Mouse (Mus musculus) liver, embryonic 15.5 days (tissue): ENCODE data around the gene Aldh3a2. TPM values are rescaled to one million over a fixed set of nuclear protein-coding genes. Genes with fewer than 3 reads are reported as not detected.
"Not testable (repeated sequence)": the region's sequence is repeated elsewhere in the genome, so short reads cannot be mapped to it uniquely, and the experiment has no call there.

ENCODE experiments used
- ATAC-seq: fragments of 200-750 bp; cut with Nextera tagmentation; 2 replicates; pipeline ENCODE4 v1.8.0; 2017; ENCODE audit warnings: moderate number of reproducible peaks, mild to moderate bottlenecking, moderate library complexity; ENCODE audit not compliant: insufficient read depth
- H3K27ac ChIP-seq: fragments of 300-500 bp; sonication (generic); replicated peaks from 2 replicates; pipeline ENCODE4 v1.5.1; 2015; ENCODE audit warnings: mild to moderate bottlenecking, inconsistent platforms
- H3K27me3 ChIP-seq: fragments of 300-500 bp; sonication (generic); 2 replicates; pipeline ENCODE4 v1.6.1; 2015; ENCODE audit warnings: mild to moderate bottlenecking, inconsistent platforms
- H3K36me3 ChIP-seq: fragments of 300-500 bp; sonication (generic); replicated peaks from 2 replicates; pipeline ENCODE4 v1.6.1; 2015; ENCODE audit warnings: moderate library complexity, mild to moderate bottlenecking, inconsistent platforms
- H3K4me1 ChIP-seq: fragments of 300-500 bp; sonication (generic); replicated peaks from 2 replicates; pipeline ENCODE4 v1.6.1; 2015; ENCODE audit warnings: inconsistent platforms
- H3K4me2 ChIP-seq: fragments of 300-500 bp; sonication (generic); 2 replicates; pipeline ENCODE4 v1.6.1; 2015; ENCODE audit warnings: moderate library complexity, mild to moderate bottlenecking, inconsistent platforms
- H3K4me3 ChIP-seq: fragments of 300-500 bp; sonication (generic); replicated peaks from 2 replicates; pipeline ENCODE4 v1.5.1; 2015; ENCODE audit warnings: mild to moderate bottlenecking, inconsistent platforms
- H3K9ac ChIP-seq: fragments of 300-500 bp; sonication (generic); 2 replicates; pipeline ENCODE4 v1.6.1; 2015; ENCODE audit warnings: moderate library complexity, mild to moderate bottlenecking, inconsistent platforms
- H3K9me3 ChIP-seq: fragments of 300-500 bp; sonication (generic); replicated peaks from 2 replicates; pipeline ENCODE4 v1.6.1; 2016; ENCODE audit warnings: inconsistent platforms
- WGBS: fragments of 180-500 bp; shearing (Covaris S2); methylation state at CpG from one replicate; pipeline ENCODE4 v1.1.7; 2015; ENCODE audit warnings: mixed read lengths; ENCODE audit not compliant: insufficient replicate concordance; 5-methylcytosine and 5-hydroxymethylcytosine counted together
- polyA plus RNA-seq: library from polyadenylated mRNA; unstranded; fragments of >200 nt; fragmentation: Nextera tagmentation; extraction: Ambion mirVana; gene quantifications from 2 replicates; pipeline ENCODE4 v1.2.1, GENCODE M21; 2015

Aldh3a2 gene
- polyA plus RNA-seq, 1 experiment from 2014 or later, result 32.4 TPM

- 3% methylated on average over 9 of the region's 9 CpGs for WGBS
- Histone ChIP-seq H3K27me3 (peaks cover 14% of the 10 kb centered on the region; the same call in 1 of the 2 replicates), H3K36me3 (no peaks in the 10 kb centered on the region), H3K4me3 (no peak overlapping the region), H3K27ac (no peak overlapping the region), H3K9ac (no peak overlapping the region), H3K9me3 (no peaks in the 10 kb centered on the region), H3K4me1 (no peaks in the 10 kb centered on the region), H3K4me2 (no peak overlapping the region)
- no peak for ATAC-seq
These were observed 73.9 kb downstream of the Aldh3a2 start for GRCm38 (mm10) chr11:61193392-61193791.

- Histone ChIP-seq H3K36me3 (no peaks in the 10 kb centered on the region), H3K4me2 (no peak overlapping the region), H3K27me3 (peaks cover 17% of the 10 kb centered on the region; the same call in 1 of the 2 replicates), H3K9me3 (no peaks in the 10 kb centered on the region), H3K27ac (no peak overlapping the region), H3K9ac (no peak overlapping the region), H3K4me1 (no peaks in the 10 kb centered on the region), H3K4me3 (no peak overlapping the region)
- WGBS, result 94% methylated on average over 2 of the region's 2 CpGs
- no peak for ATAC-seq
These were observed 74.5 kb downstream of the Aldh3a2 start for GRCm38 (mm10) chr11:61192779-61193178.

GRCm38 (mm10) chr11:61192123-61192522, 75.1 kb downstream of the Aldh3a2 start:
- ATAC-seq, H3K9me3 ChIP-seq, H3K4me3 ChIP-seq, H3K4me2 ChIP-seq, H3K36me3 ChIP-seq, H3K4me1 ChIP-seq, H3K27ac ChIP-seq, H3K9ac ChIP-seq: not testable (repeated sequence)
- 96% methylated on average over 8 of the region's 10 CpGs for WGBS
- H3K27me3 ChIP-seq, result peaks cover 17% of the 10 kb centered on the region; the same call in 1 of the 2 replicates

- 63% methylated on average over 2 of the region's 2 CpGs for WGBS
- Histone ChIP-seq H3K27ac (no peak overlapping the region), H3K4me2 (no peak overlapping the region), H3K9ac (no peak overlapping the region), H3K9me3 (no peaks in the 10 kb centered on the region), H3K4me3 (no peak overlapping the region), H3K4me1 (no peaks in the 10 kb centered on the region), H3K27me3 (peaks cover 17% of the 10 kb centered on the region; the same call in 1 of the 2 replicates), H3K36me3 (no peaks in the 10 kb centered on the region)
- ATAC-seq, result no peak
These were observed 76.5 kb downstream of the Aldh3a2 start for GRCm38 (mm10) chr11:61190776-61191175.

- WGBS, result 45% methylated on average over 1 of the region's 1 CpGs
- Histone ChIP-seq H3K9me3 (no peaks in the 10 kb centered on the region), H3K27ac (no peak overlapping the region), H3K4me3 (no peak overlapping the region), H3K4me2 (no peak overlapping the region), H3K4me1 (no peaks in the 10 kb centered on the region), H3K9ac (no peak overlapping the region), H3K27me3 (0 out of 2 replicates have a peak, but pooled peaks cover 8% of the 10 kb centered on the region), H3K36me3 (no peaks in the 10 kb centered on the region)
- ATAC-seq, result no peak
These were observed 83.4 kb downstream of the Aldh3a2 start for GRCm38 (mm10) chr11:61183820-61184219.

GRCm38 (mm10) chr11:61181624-61182023, 85.6 kb downstream of the Aldh3a2 start:
- H3K9me3 ChIP-seq, result no peaks in the 10 kb centered on the region
- H3K4me2 ChIP-seq, result no peak overlapping the region
- no peak overlapping the region for H3K4me3 ChIP-seq
- no peak overlapping the region for H3K9ac ChIP-seq
- 0 out of 2 replicates have a peak, but pooled peaks cover 2% of the 10 kb centered on the region for H3K4me1 ChIP-seq
- ATAC-seq, result no peak
- H3K27ac ChIP-seq, result no peak overlapping the region
- H3K36me3 ChIP-seq, result no peaks in the 10 kb centered on the region
- H3K27me3 ChIP-seq, result 0 out of 2 replicates have a peak, but pooled peaks cover 5% of the 10 kb centered on the region

- Histone ChIP-seq H3K4me3 (no peak overlapping the region), H3K27ac (no peak overlapping the region), H3K9me3 (no peaks in the 10 kb centered on the region), H3K36me3 (no peaks in the 10 kb centered on the region), H3K4me1 (peaks cover 12% of the 10 kb centered on the region), H3K4me2 (no peak overlapping the region), H3K9ac (no peak overlapping the region), H3K27me3 (0 out of 2 replicates have a peak, but pooled peaks cover 5% of the 10 kb centered on the region)
- no peak for ATAC-seq
- 83% methylated on average over 3 of the region's 3 CpGs for WGBS
These were observed 86.9 kb downstream of the Aldh3a2 start for GRCm38 (mm10) chr11:61180361-61180760.

GRCm38 (mm10) chr11:61176321-61176720, 90.9 kb downstream of the Aldh3a2 start:
- Histone ChIP-seq H3K4me3 (no peak overlapping the region), H3K4me2 (peak overlapping the region; percentile 99), H3K4me1 (peaks cover 26% of the 10 kb centered on the region), H3K27ac (no peak overlapping the region), H3K9ac (no peak overlapping the region), H3K9me3 (no peaks in the 10 kb centered on the region), H3K36me3 (no peaks in the 10 kb centered on the region), H3K27me3 (0 out of 2 replicates have a peak, but pooled peaks cover 5% of the 10 kb centered on the region)
- WGBS, result 18% methylated on average over 1 of the region's 1 CpGs
- no peak for ATAC-seq

- H3K4me1 ChIP-seq, result peaks cover 26% of the 10 kb centered on the region
- H3K4me3 ChIP-seq, result peak overlapping the region; percentile 74
- no peak for ATAC-seq
- 64% methylated on average over 5 of the region's 5 CpGs for WGBS
- 0 out of 2 replicates have a peak, but pooled peaks cover 5% of the 10 kb centered on the region for H3K27me3 ChIP-seq
- no peaks in the 10 kb centered on the region for H3K36me3 ChIP-seq
- 0 out of 2 replicates have a peak overlapping the region, but pooled peaks have one; percentile 38 for H3K27ac ChIP-seq
- H3K9ac ChIP-seq, result no peak overlapping the region
- no peaks in the 10 kb centered on the region for H3K9me3 ChIP-seq
- H3K4me2 ChIP-seq, result peak overlapping the region; percentile 99
These were observed 91.5 kb downstream of the Aldh3a2 start for GRCm38 (mm10) chr11:61175778-61176177.

- ATAC-seq, result peak; percentile 96
- Histone ChIP-seq H3K4me2 (peak within 1 kb of the TSS; percentile 99), H3K27ac (peak within 1 kb of the TSS; percentile 89), H3K36me3 (no peaks in the 10 kb centered on the region), H3K4me1 (peaks cover 26% of the 10 kb centered on the region), H3K9me3 (no peaks in the 10 kb centered on the region), H3K4me3 (peak within 1 kb of the TSS; percentile 74), H3K27me3 (no peaks in the 10 kb centered on the region), H3K9ac (peak within 1 kb of the TSS; percentile 90)
- under 1% methylated on average over 69 of the region's 69 CpGs for WGBS
These were observed 92.2 kb downstream of the Aldh3a2 start, which contains the start of gene Usp22 for GRCm38 (mm10) chr11:61174821-61175658. Gene Usp22 (minus strand): TSS chr11:61175055.

GRCm38 (mm10) chr11:61174291-61174820, 92.9 kb downstream of the Aldh3a2 start:
- H3K9ac ChIP-seq, result peak overlapping the region; percentile 90
- H3K4me3 ChIP-seq, result peak overlapping the region; percentile 74
- peak overlapping the region; percentile 99 for H3K4me2 ChIP-seq
- H3K27me3 ChIP-seq, result no peaks in the 10 kb centered on the region
- H3K36me3 ChIP-seq, result no peaks in the 10 kb centered on the region
- ATAC-seq, result peak; percentile 0; the same call in 1 of the 2 replicates
- no peaks in the 10 kb centered on the region for H3K9me3 ChIP-seq
- H3K27ac ChIP-seq, result peak overlapping the region; percentile 89
- peaks cover 26% of the 10 kb centered on the region for H3K4me1 ChIP-seq
- under 1% methylated on average over 28 of the region's 28 CpGs for WGBS
